Mouse (Mus musculus): ENCODE measurements around the gene Ccdc124.

DNA sequence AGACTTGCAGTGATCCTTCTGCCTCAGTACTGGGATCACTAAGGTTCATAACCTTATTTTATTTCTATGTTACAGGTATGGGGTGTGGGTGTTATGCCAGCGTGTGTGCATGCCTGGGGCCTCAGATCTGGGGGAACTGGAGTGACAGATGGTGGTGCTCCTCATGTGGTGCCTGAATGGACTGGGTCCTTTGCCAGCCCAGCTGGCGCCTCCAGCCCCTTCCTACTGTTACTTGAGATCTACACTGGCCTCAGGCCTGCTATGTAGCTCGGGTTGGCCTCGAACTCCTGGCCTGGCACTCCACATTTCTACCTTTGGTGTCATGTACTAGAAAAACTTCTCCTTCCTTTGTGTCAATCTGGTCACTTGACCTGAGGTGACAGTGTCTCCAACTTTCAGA lies 10.5 kb upstream of the Ccdc124 start:
- TF ChIP-seq CTCF (IDR thresholded peaks at IDR 0.05; ENCODE audit: low read depth, low read length) (no peak), POLR2A (IDR thresholded peaks at IDR 0.05; ENCODE audit: extremely low read depth, insufficient read depth, low read length) (no peak)

Measured in liver, adult 2 months (tissue).